Mouse (Mus musculus): ENCODE results near the gene Mcts2.

GRCm38 (mm10) chr2:152669639-152670484, 17.0 kb upstream of the Mcts2 start:
- TF ChIP-seq POLR2A (IDR thresholded peaks at IDR 0.05; ENCODE audit: extremely low read depth, insufficient read depth, low read length) (no peak), CTCF (IDR thresholded peaks at IDR 0.05; ENCODE audit: extremely low read depth, insufficient read depth, low read length) (no peak)

Data from cortical plate, adult 2 months (tissue).